Mouse (Mus musculus) liver, postnatal 0 days (tissue): Measurements from ENCODE around the gene Cyp4b1.

Experiments used
- CTCF ChIP-seq: sonication (generic); IDR thresholded peaks from 2 replicates; pipeline ENCODE4 v1.5.1; 2016; ENCODE audit warnings: antibody characterized with exemption, low read depth
- EP300 ChIP-seq: IDR thresholded peaks from 2 replicates; pipeline ENCODE4 v1.6.1; 2016; ENCODE audit warnings: antibody characterized with exemption, low read depth, mild to moderate bottlenecking

DNA sequence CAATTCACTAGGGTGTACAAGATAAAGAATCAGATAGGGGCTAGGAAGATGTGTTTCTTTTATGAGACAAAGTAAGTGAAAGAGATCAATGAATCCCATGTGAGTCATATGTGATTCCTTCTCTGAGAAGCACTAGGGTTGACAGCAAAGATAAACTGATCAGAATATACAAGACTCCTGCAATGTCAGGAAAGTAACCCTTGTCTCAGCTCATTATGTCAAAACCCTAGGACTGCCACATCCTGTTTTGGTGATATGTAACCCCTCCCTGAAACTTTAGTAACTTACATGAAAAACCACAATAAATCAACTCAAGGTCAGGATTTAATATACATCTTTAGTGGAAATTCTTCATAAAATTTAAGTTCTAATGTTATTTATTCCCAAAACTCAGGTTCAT, 33.5 kb downstream of the Cyp4b1 start:
- TF ChIP-seq CTCF (no peak), EP300 (no peak)
